Mouse (Mus musculus) heart, embryonic 15.5 days (tissue): ENCODE measurements around the gene Gm13103. TPM values are rescaled to one million over a fixed set of nuclear protein-coding genes. Genes with fewer than 3 reads are reported as not detected.
"Not testable (repeated sequence)": the region's sequence is repeated elsewhere in the genome, so short reads cannot be mapped to it uniquely, and the experiment has no call there.

ENCODE experiments used
- ATAC-seq: fragments of 200-750 bp; cut with Nextera tagmentation; replicated peaks from 2 replicates; pipeline ENCODE4 v1.8.0; 2017; ENCODE audit warnings: low read depth, moderate TSS enrichment; ENCODE audit not compliant: insufficient number of reproducible peaks, insufficient read depth, low FRiP score
- H3K27ac ChIP-seq: fragments of 300-500 bp; sonication (generic); 2 replicates; pipeline ENCODE4 v1.5.1; 2015; ENCODE audit warnings: mild to moderate bottlenecking, inconsistent platforms
- H3K27me3 ChIP-seq: fragments of 300-500 bp; sonication (generic); 2 replicates; pipeline ENCODE4 v1.6.1; 2015; ENCODE audit warnings: inconsistent platforms
- H3K36me3 ChIP-seq: fragments of 300-500 bp; sonication (generic); 2 replicates; pipeline ENCODE4 v1.6.1; 2015; ENCODE audit warnings: mild to moderate bottlenecking, inconsistent platforms
- H3K4me1 ChIP-seq: fragments of 300-500 bp; sonication (generic); replicated peaks from 2 replicates; pipeline ENCODE4 v1.6.1; 2015; ENCODE audit warnings: inconsistent platforms
- H3K4me2 ChIP-seq: fragments of 300-500 bp; sonication (generic); 2 replicates; pipeline ENCODE4 v1.6.1; 2015; ENCODE audit warnings: inconsistent platforms, mild to moderate bottlenecking, moderate library complexity
- H3K4me3 ChIP-seq: fragments of 300-500 bp; sonication (generic); 2 replicates; pipeline ENCODE4 v1.5.1; 2015; ENCODE audit warnings: mild to moderate bottlenecking, inconsistent platforms
- H3K9ac ChIP-seq: fragments of 300-500 bp; sonication (generic); 2 replicates; pipeline ENCODE4 v1.6.1; 2015; ENCODE audit warnings: mild to moderate bottlenecking, inconsistent platforms
- H3K9me3 ChIP-seq: fragments of 300-500 bp; sonication (generic); replicated peaks from 2 replicates; pipeline ENCODE4 v1.6.1; 2016; ENCODE audit warnings: inconsistent platforms
- WGBS: fragments of 180-500 bp; shearing (Covaris S2); methylation state at CpG from one replicate; pipeline ENCODE4 v1.1.7; 2015; ENCODE audit warnings: mixed read lengths; 5-methylcytosine and 5-hydroxymethylcytosine counted together
- polyA plus RNA-seq: library from polyadenylated mRNA; unstranded; fragments of >200 nt; fragmentation: Nextera tagmentation; extraction: Ambion mirVana; gene quantifications from 2 replicates; pipeline ENCODE4 v1.2.1, GENCODE M21; 2015

Gm13103 gene
- not detected in 2 replicates for polyA plus RNA-seq

GRCm38 (mm10) chr4:143846197-143846596 is at the start of gene Gm13103:
Gene Gm13103 (plus strand): TSS chr4:143846497.
- not testable (repeated sequence) for H3K27ac ChIP-seq, H3K9ac ChIP-seq, H3K4me1 ChIP-seq, ATAC-seq, H3K4me2 ChIP-seq, H3K36me3 ChIP-seq, H3K27me3 ChIP-seq, H3K9me3 ChIP-seq, H3K4me3 ChIP-seq

- Histone ChIP-seq H3K9me3 (peaks cover 5% of the 10 kb centered on the region), H3K36me3 (no peaks in the 10 kb centered on the region), H3K27me3 (no peaks in the 10 kb centered on the region), H3K4me1 (no peaks in the 10 kb centered on the region), H3K9ac (no peak within 1 kb of the TSS), H3K4me2 (no peak within 1 kb of the TSS), H3K27ac (no peak within 1 kb of the TSS), H3K4me3 (no peak within 1 kb of the TSS)
- 77% methylated on average over 2 of the region's 2 CpGs for WGBS
- ATAC-seq: no peak
These were observed 30.3 kb upstream of the Gm13103 start, which contains the start of gene Gm13084 for GRCm38 (mm10) chr4:143815993-143816392. Gene Gm13084 (minus strand): TSS chr4:143816093.

- H3K4me1 ChIP-seq, ATAC-seq: not testable (repeated sequence)
- 66% methylated on average over 1 of the region's 1 CpGs for WGBS
These were observed 36.1 kb downstream of the Gm13103 start for GRCm38 (mm10) chr4:143882371-143882770.

GRCm38 (mm10) chr4:143894406-143894805 is 48.1 kb downstream of the Gm13103 start:
- H3K4me3 ChIP-seq, H3K27ac ChIP-seq, H3K4me2 ChIP-seq, H3K9ac ChIP-seq, H3K36me3 ChIP-seq, ATAC-seq, H3K27me3 ChIP-seq, H3K9me3 ChIP-seq, H3K4me1 ChIP-seq: not testable (repeated sequence)
- WGBS: 74% methylated on average over 3 of the region's 3 CpGs

More at GRCm38 (mm10) chr4:143882371-143882770, 36.1 kb downstream of the Gm13103 start:
- not testable (repeated sequence) for H3K9ac ChIP-seq, H3K27me3 ChIP-seq, H3K4me2 ChIP-seq, H3K27ac ChIP-seq, H3K4me3 ChIP-seq, H3K36me3 ChIP-seq, H3K9me3 ChIP-seq

GRCm38 (mm10) chr4:143900280-143900679 is 54.0 kb downstream of the Gm13103 start, which contains the start of gene Pramef6:
Gene Pramef6 (minus strand): TSS chr4:143900380.
- not testable (repeated sequence) for H3K9me3 ChIP-seq, H3K36me3 ChIP-seq, H3K27me3 ChIP-seq, H3K9ac ChIP-seq, H3K4me1 ChIP-seq, ATAC-seq, H3K27ac ChIP-seq, H3K4me2 ChIP-seq, H3K4me3 ChIP-seq
- WGBS: 64% methylated on average over 1 of the region's 1 CpGs

Other genes with a start within 250 kb of the Gm13103 start
- gene Gm13083, start 231.5 kb upstream of the Gm13103 start, polyA plus RNA-seq: not detected in 2 replicates
- not detected in 2 replicates for gene Gm13088, start 189.3 kb upstream of the Gm13103 start, polyA plus RNA-seq
- not detected in 2 replicates for gene Gm13089, start 143.8 kb upstream of the Gm13103 start, polyA plus RNA-seq
- not detected in 2 replicates for gene Gm13078, start 127.0 kb upstream of the Gm13103 start, polyA plus RNA-seq
- not detected in 2 replicates for gene Gm13023, start 57.1 kb upstream of the Gm13103 start, polyA plus RNA-seq
- not detected in 2 replicates for gene Gm13084, start 30.4 kb upstream of the Gm13103 start, polyA plus RNA-seq
- not detected in 2 replicates for gene Pramef6, start 53.9 kb downstream of the Gm13103 start, polyA plus RNA-seq
- gene Pramef25, start 104.5 kb downstream of the Gm13103 start, polyA plus RNA-seq: not detected in 2 replicates
- gene Gm13101, start 120.5 kb downstream of the Gm13103 start, polyA plus RNA-seq: not detected in 2 replicates
- not detected in 2 replicates for gene Pramef17, start 147.9 kb downstream of the Gm13103 start, polyA plus RNA-seq
- gene Pramel4, start 212.6 kb downstream of the Gm13103 start, polyA plus RNA-seq: not detected in 2 replicates